In the genomic region with DNA sequence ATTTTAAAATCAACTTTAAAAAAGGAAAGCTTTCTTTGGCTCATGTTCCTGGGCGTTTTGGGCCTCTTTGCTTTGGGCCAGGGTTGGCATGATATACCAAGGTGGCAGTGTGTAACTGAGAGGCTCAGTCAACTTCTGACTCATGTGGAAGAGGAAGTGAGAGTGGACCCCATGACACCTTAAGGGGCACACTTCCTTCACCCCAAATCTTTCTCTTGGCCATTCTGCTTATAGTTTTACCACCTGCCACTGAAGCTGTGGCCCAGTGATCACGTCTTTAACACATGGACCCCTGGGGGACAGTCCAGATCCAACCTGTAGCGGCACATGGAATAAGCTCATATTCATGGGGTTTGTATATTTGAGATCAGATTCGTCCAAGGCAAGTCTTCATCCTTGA, we compare ENCODE assay signal across 25 mouse cellular contexts. TPM values are rescaled to one million over a fixed set of nuclear protein-coding genes. Genes with fewer than 3 reads are reported as not detected.
DNase-seq lines count a peak whose midpoint lies in the region; ATAC-seq lines count a peak whose summit lies in the region.
"Had no signal": no experiment of that assay in that cellular context is flagged by ENCODE, and none has a peak within 500 bp of the region (broad histone marks: within the 10 kb centered on the region; RNA-seq: fewer than 3 reads in every experiment).

No protein-coding gene starts in this region.

- 0 out of 2 replicates have a peak, but pooled peaks cover 3% of the 10 kb centered on the region for H3K27me3 ChIP-seq in midbrain, embryonic 13.5 days
- H3K27me3 ChIP-seq: embryonic facial prominence, embryonic 12.5 days; embryonic facial prominence, embryonic 15.5 days; forebrain, embryonic 15.5 days; hindbrain, embryonic 12.5 days; hindbrain, embryonic 15.5 days had no signal

- H3K4me1 ChIP-seq in midbrain, embryonic 13.5 days (replicated peaks) = no peaks in the 10 kb centered on the region
- H3K4me1 ChIP-seq: embryonic facial prominence, embryonic 12.5 days; embryonic facial prominence, embryonic 15.5 days; forebrain, embryonic 12.5 days; forebrain, embryonic 15.5 days; hindbrain, embryonic 12.5 days; hindbrain, embryonic 15.5 days had no signal

- H3K4me3 ChIP-seq in midbrain, embryonic 13.5 days (replicated peaks) = no peak overlapping the region
- H3K4me3 ChIP-seq: embryonic facial prominence, embryonic 12.5 days; embryonic facial prominence, embryonic 15.5 days; forebrain, embryonic 12.5 days; forebrain, embryonic 15.5 days; hindbrain, embryonic 12.5 days; hindbrain, embryonic 15.5 days had no signal

- no peaks in the 10 kb centered on the region for H3K36me3 ChIP-seq in midbrain, embryonic 13.5 days
- H3K36me3 ChIP-seq: embryonic facial prominence, embryonic 12.5 days; embryonic facial prominence, embryonic 15.5 days; forebrain, embryonic 12.5 days; forebrain, embryonic 15.5 days; hindbrain, embryonic 12.5 days; hindbrain, embryonic 15.5 days had no signal

- DNase-seq in A20 (ENCODE audit: low read depth, low spot score) = peak; percentile 92
- DNase-seq in B cell, adult 2 months = peak; percentile 70 to 75
- no peak for DNase-seq in adrenal gland, postnatal 14 days
- DNase-seq in testis, postnatal 10 days (ENCODE audit: low spot score) = no peak
- no peak for DNase-seq in right cerebral cortex, adult 2 months (ENCODE audit: low spot score in 2 of 2)
- DNase-seq: adrenal gland, adult 8-10 months; adrenal gland, postnatal 36 days; cerebellum, adult 18-20 months; cerebellum, adult 9-10 months; cerebellum, postnatal 14 days; gastrocnemius, postnatal 10 days; gastrocnemius, postnatal 36 days; heart, adult 11 months had no signal

- no peaks in the 10 kb centered on the region for H3K9me3 ChIP-seq in midbrain, embryonic 13.5 days
- H3K9me3 ChIP-seq: embryonic facial prominence, embryonic 12.5 days; embryonic facial prominence, embryonic 15.5 days; forebrain, embryonic 15.5 days; hindbrain, embryonic 15.5 days had no signal

- ATAC-seq in granulocyte monocyte progenitor cell, adult 5-6 weeks (replicated peaks; ENCODE audit: poor library complexity, severe bottlenecking) = peak; percentile 86
- ATAC-seq in monocyte, adult 5-6 weeks (replicated peaks; ENCODE audit: insufficient number of reproducible peaks, low FRiP score, low TSS enrichment, poor library complexity, severe bottlenecking) = peak; percentile 75
- no peak for ATAC-seq in midbrain, embryonic 13.5 days
- ATAC-seq: activated CD4-positive, CD25-positive, alpha-beta regulatory T cell, adult 4 months; forebrain, embryonic 15.5 days had no signal

- no peak overlapping the region for H3K27ac ChIP-seq in midbrain, embryonic 13.5 days
- H3K27ac ChIP-seq: embryonic facial prominence, embryonic 12.5 days; embryonic facial prominence, embryonic 15.5 days; forebrain, embryonic 12.5 days; forebrain, embryonic 15.5 days; hindbrain, embryonic 12.5 days; hindbrain, embryonic 15.5 days had no signal

- 85% methylated on average over 4 of the region's 4 CpGs for WGBS in midbrain, embryonic 13.5 days

- no peak overlapping the region for H3K9ac ChIP-seq in midbrain, embryonic 13.5 days (replicated peaks)
- H3K9ac ChIP-seq: embryonic facial prominence, embryonic 12.5 days; embryonic facial prominence, embryonic 15.5 days; forebrain, embryonic 12.5 days; forebrain, embryonic 15.5 days; hindbrain, embryonic 12.5 days; hindbrain, embryonic 15.5 days had no signal

- H3K4me2 ChIP-seq in midbrain, embryonic 13.5 days (replicated peaks) = no peak overlapping the region
- H3K4me2 ChIP-seq: embryonic facial prominence, embryonic 12.5 days; embryonic facial prominence, embryonic 15.5 days; forebrain, embryonic 12.5 days; forebrain, embryonic 15.5 days; heart, embryonic 11.5 days; hindbrain, embryonic 12.5 days; hindbrain, embryonic 15.5 days had no signal

RNA-seq across cellular contexts. Expression of a gene that starts 6.5 kb away (rescaled TPM):
- total RNA-seq in granulocyte monocyte progenitor cell, adult 5-6 weeks (2014; fragmentation: Nextera tagmentation) = 23.0 and 26.6 TPM in 2 replicates
- total RNA-seq in granulocyte monocyte progenitor cell, adult 5-6 weeks (2017) = 27.7 and 30.3 TPM in 2 replicates
- total RNA-seq in monocyte, adult 5-6 weeks (2017) = 31.8 to 34.5 TPM (median 33.4 TPM) in 3 replicates
- polyA plus RNA-seq in midbrain, embryonic 13.5 days (2015; fragmentation: Nextera tagmentation; extraction: Ambion mirVana) = 0.24 and 0.28 TPM in 2 replicates
- total RNA-seq in adrenal gland, postnatal 14 days (2021) = 1.3 and 2.8 TPM in 2 replicates
- total RNA-seq: MEL had no signal

RNA-seq across cellular contexts. Expression of a gene that starts 51.1 kb away (rescaled TPM):
- total RNA-seq in granulocyte monocyte progenitor cell, adult 5-6 weeks (2014; fragmentation: Nextera tagmentation) = 59.5 and 65.8 TPM in 2 replicates
- 41.8 and 47.5 TPM in 2 replicates for total RNA-seq in granulocyte monocyte progenitor cell, adult 5-6 weeks (2017)
- total RNA-seq in monocyte, adult 5-6 weeks (2017) = 35.1 to 44.1 TPM (median 40.2 TPM) in 3 replicates
- 37.8 and 47.9 TPM in 2 replicates for polyA plus RNA-seq in midbrain, embryonic 13.5 days (2015; fragmentation: Nextera tagmentation; extraction: Ambion mirVana)
- total RNA-seq in adrenal gland, postnatal 14 days (2021) = 59.7 and 60.6 TPM in 2 replicates

Comparison
In these comparisons a context has a peak if more than half of its experiments do, and no peak if none do; other contexts are left out.
1. DNase-seq: peak in A20 (single experiment) and B cell, adult 2 months (2 of 2); none in adrenal gland, postnatal 14 days (single experiment), testis, postnatal 10 days (single experiment) and right cerebral cortex, adult 2 months (0 of 2).